ENCODE assay signal across 17 mouse cellular contexts in the genomic region with DNA sequence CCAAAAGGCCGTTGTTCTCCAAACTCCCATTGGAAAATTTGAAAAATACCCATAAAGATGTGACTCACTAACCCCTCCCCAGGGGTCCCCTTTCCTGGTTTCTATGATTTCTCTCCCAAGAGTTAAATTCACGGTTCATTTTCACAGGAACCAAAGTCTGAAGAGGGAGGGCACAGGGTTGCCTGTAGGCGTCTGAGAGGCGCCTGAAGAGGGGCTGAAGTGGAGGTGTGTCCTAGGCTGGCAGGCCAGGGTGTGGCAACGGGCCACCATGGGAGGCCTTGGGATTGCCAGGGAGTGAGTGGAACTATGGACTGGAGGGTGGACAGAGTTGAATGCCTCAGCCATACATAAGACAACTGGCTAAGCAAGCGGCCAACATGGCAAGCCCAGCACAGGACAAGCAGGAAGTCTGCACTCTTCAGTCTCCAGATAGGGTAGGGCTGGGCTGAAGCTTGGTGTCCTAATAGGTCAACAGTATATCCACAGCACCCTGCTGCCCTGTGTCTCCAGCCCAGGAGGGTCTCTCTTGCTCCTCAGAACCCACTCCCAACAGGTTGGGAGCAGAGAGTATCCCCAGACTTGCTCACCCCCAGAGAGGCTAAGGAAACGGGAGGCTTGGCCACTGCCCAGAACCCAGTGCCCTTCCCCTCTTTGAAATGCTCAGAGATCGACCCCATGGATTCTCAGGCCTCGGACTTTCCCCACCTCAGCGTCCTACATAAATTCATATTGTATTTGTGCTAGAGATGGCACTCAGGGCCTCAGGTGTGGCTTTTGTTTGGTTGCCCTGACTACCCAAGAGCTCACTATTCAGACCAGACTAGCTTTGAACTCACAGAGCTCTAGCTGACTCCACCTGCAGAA. TPM values are rescaled to one million over a fixed set of nuclear protein-coding genes. Genes with fewer than 3 reads are reported as not detected.
DNase-seq lines count a peak whose midpoint lies in the region; TF ChIP-seq lines count a peak whose summit lies in the region.
"Had no signal": no experiment of that assay in that cellular context is flagged by ENCODE, and none has a peak within 500 bp of the region (broad histone marks: within the 10 kb centered on the region; RNA-seq: fewer than 3 reads in every experiment).

No protein-coding gene starts in this region.

- DNase-seq in limb, embryonic 10.5 days (ENCODE audit: low spot score) = no peak
- DNase-seq in lung, postnatal 36 days = peak; percentile 85
- no peak for DNase-seq in adrenal gland, postnatal 14 days
- no peak for DNase-seq in right cerebral cortex, postnatal 10 days (ENCODE audit: low spot score in 2 of 2)
- no peak for DNase-seq in layer of hippocampus, postnatal 14 days (ENCODE audit: low spot score in 2 of 2)
- DNase-seq: adrenal gland, postnatal 10 days; cerebellum, adult 18-20 months; kidney, adult 18-20 months; right cerebral cortex, postnatal 4 days had no signal

- no peak overlapping the region for H3K4me3 ChIP-seq in C2C12 (ENCODE audit: insufficient read depth, poor library complexity, severe bottlenecking)
- H3K4me3 ChIP-seq in E14TG2a.4 (replicated peaks; ENCODE audit: low read length) = peak overlapping the region; percentile 24
- H3K4me3 ChIP-seq in limb, embryonic 10.5 days = no peak overlapping the region
- H3K4me3 ChIP-seq: midbrain, embryonic 15.5 days; neural tube, embryonic 15.5 days had no signal

- H3ac ChIP-seq in C2C12 (ENCODE audit: control insufficient read depth, insufficient read length, low read depth) = peak overlapping the region; percentile 2

- 80% methylated on average over 10 of the region's 10 CpGs for WGBS in limb, embryonic 10.5 days

- peak overlapping the region; percentile 71 for H3K27ac ChIP-seq in limb, embryonic 10.5 days
- H3K27ac ChIP-seq: liver, embryonic 14.5 days; midbrain, embryonic 15.5 days; neural tube, embryonic 15.5 days had no signal

- H3K9me3 ChIP-seq in E14TG2a.4 (ENCODE audit: low read length) = no peaks in the 10 kb centered on the region
- no peaks in the 10 kb centered on the region for H3K9me3 ChIP-seq in limb, embryonic 10.5 days (replicated peaks)
- H3K9me3 ChIP-seq: midbrain, embryonic 15.5 days; neural tube, embryonic 15.5 days had no signal

- H3K27me3 ChIP-seq in C2C12 (ENCODE audit: control insufficient read depth, insufficient read depth, insufficient read length) (no peaks in the 10 kb centered on the region), E14TG2a.4 (ENCODE audit: insufficient read depth, low read length) (0 out of 2 replicates have a peak, but pooled peaks cover 8% of the 10 kb centered on the region)
- H3K27me3 ChIP-seq in limb, embryonic 10.5 days (ENCODE audit: low read depth, poor library complexity, severe bottlenecking) = peaks cover 6% of the 10 kb centered on the region; the same call in 1 of the 2 replicates
- H3K27me3 ChIP-seq: midbrain, embryonic 15.5 days; neural tube, embryonic 15.5 days had no signal

- H3K36me3 ChIP-seq in C2C12 (ENCODE audit: control insufficient read depth, insufficient read depth) (no peaks in the 10 kb centered on the region), E14TG2a.4 (ENCODE audit: insufficient read depth, low read length) (no peaks in the 10 kb centered on the region)
- H3K36me3 ChIP-seq in limb, embryonic 10.5 days = no peaks in the 10 kb centered on the region
- H3K36me3 ChIP-seq: midbrain, embryonic 15.5 days; neural tube, embryonic 15.5 days had no signal

- H3K79me3 ChIP-seq in C2C12 (ENCODE audit: low read depth) = no peaks in the 10 kb centered on the region

- H3K4me1 ChIP-seq in E14TG2a.4 (replicated peaks; ENCODE audit: low read depth, low read length) = peaks cover 69% of the 10 kb centered on the region
- peaks cover 52% of the 10 kb centered on the region for H3K4me1 ChIP-seq in limb, embryonic 10.5 days

- TF ChIP-seq CTCF in C2C12 (IDR thresholded peaks at IDR 0.05; ENCODE audit: control insufficient read depth, insufficient read depth, insufficient read length) = no peak
- TF ChIP-seq CTCF in E14TG2a.4 (conservative IDR thresholded peaks at IDR 0.05; ENCODE audit: low read length) = no peak

- peaks cover 17% of the 10 kb centered on the region for H3K79me2 ChIP-seq in C2C12 (ENCODE audit: control insufficient read depth, insufficient read depth)

TF ChIP-seq in C2C12, 6 proteins besides CTCF, POLR2A, EP300 and RAD21:
- TF ChIP-seq MYOD1 (IDR thresholded peaks at IDR 0.05; ENCODE audit: control insufficient read depth, insufficient read length, low read depth) (no peak), MAX (IDR thresholded peaks at IDR 0.05) (peak; percentile 15)

RNA-seq across cellular contexts. Expression of a gene that starts 4.7 kb away (rescaled TPM):
- polyA plus RNA-seq in C2C12 (2012; fragmentation: generic; extraction: Trizol) = 1,441 TPM
- 9.2 and 14.5 TPM in 2 replicates for polyA plus RNA-seq in limb, embryonic 10.5 days (2016; fragmentation: Nextera tagmentation; extraction: Ambion mirVana)
- 97.6 and 99.3 TPM in 2 replicates for total RNA-seq in adrenal gland, postnatal 14 days (2021)
- 10 to 100 TPM; 42.0 to 49.3 TPM for total RNA-seq in layer of hippocampus, postnatal 14 days (2021)

RNA-seq across cellular contexts. Expression of a gene that starts 17.7 kb away (rescaled TPM):
- 14.9 TPM for polyA plus RNA-seq in C2C12 (2012; fragmentation: generic; extraction: Trizol)
- 28.9 and 34.8 TPM in 2 replicates for polyA plus RNA-seq in limb, embryonic 10.5 days (2016; fragmentation: Nextera tagmentation; extraction: Ambion mirVana)
- 4.2 and 4.4 TPM in 2 replicates for total RNA-seq in adrenal gland, postnatal 14 days (2021)
- 10 to 100 TPM in 1 of 2 experiments, 1 to 10 TPM in 1; 9.0 to 10.7 TPM for total RNA-seq in layer of hippocampus, postnatal 14 days (2021)

RNA-seq across cellular contexts. Expression of a gene that starts 33.6 kb away (rescaled TPM):
- polyA plus RNA-seq in C2C12 (2012; fragmentation: generic; extraction: Trizol) = 0.07 TPM
- polyA plus RNA-seq in limb, embryonic 10.5 days (2016; fragmentation: Nextera tagmentation; extraction: Ambion mirVana) = 1.7 and 3.7 TPM in 2 replicates
- total RNA-seq in adrenal gland, postnatal 14 days (2021) = not detected in 2 replicates
- total RNA-seq in layer of hippocampus, postnatal 14 days (2021) = not detected
- total RNA-seq: adrenal gland, postnatal 10 days; heart, postnatal 25 days; left cerebral cortex, postnatal 10 days had no signal
- polyA plus RNA-seq: forebrain, embryonic 16.5 days had no signal

RNA-seq across cellular contexts. Expression of a gene that starts 38.4 kb away (rescaled TPM):
- polyA plus RNA-seq in C2C12 (2012; fragmentation: generic; extraction: Trizol) = 136 TPM
- polyA plus RNA-seq in limb, embryonic 10.5 days (2016; fragmentation: Nextera tagmentation; extraction: Ambion mirVana) = 151 and 159 TPM in 2 replicates
- 133 and 138 TPM in 2 replicates for total RNA-seq in adrenal gland, postnatal 14 days (2021)
- total RNA-seq in layer of hippocampus, postnatal 14 days (2021) = 100 to 1,000 TPM in 1 of 2 experiments, 10 to 100 TPM in 1; 96.1 to 113 TPM

RNA-seq across cellular contexts. Expression of a gene that starts 39.1 kb away (rescaled TPM):
- polyA plus RNA-seq in C2C12 (2012; fragmentation: generic; extraction: Trizol) = 55.9 TPM
- polyA plus RNA-seq in limb, embryonic 10.5 days (2016; fragmentation: Nextera tagmentation; extraction: Ambion mirVana) = 78.8 and 79.5 TPM in 2 replicates
- total RNA-seq in adrenal gland, postnatal 14 days (2021) = 70.3 and 75.3 TPM in 2 replicates
- total RNA-seq in layer of hippocampus, postnatal 14 days (2021) = 10 to 100 TPM; 77.3 to 81.8 TPM
